Mouse (Mus musculus): ENCODE results near the gene H13. TPM values are rescaled to one million over a fixed set of nuclear protein-coding genes. Genes with fewer than 3 reads are reported as not detected.
A peak's percentile ranks its signal among the peaks of the same experiment; 100 is the strongest.

Gene H13
- total RNA-seq, 2 experiments from 2014 or later, result 45.8 to 49.1 TPM

DNA sequence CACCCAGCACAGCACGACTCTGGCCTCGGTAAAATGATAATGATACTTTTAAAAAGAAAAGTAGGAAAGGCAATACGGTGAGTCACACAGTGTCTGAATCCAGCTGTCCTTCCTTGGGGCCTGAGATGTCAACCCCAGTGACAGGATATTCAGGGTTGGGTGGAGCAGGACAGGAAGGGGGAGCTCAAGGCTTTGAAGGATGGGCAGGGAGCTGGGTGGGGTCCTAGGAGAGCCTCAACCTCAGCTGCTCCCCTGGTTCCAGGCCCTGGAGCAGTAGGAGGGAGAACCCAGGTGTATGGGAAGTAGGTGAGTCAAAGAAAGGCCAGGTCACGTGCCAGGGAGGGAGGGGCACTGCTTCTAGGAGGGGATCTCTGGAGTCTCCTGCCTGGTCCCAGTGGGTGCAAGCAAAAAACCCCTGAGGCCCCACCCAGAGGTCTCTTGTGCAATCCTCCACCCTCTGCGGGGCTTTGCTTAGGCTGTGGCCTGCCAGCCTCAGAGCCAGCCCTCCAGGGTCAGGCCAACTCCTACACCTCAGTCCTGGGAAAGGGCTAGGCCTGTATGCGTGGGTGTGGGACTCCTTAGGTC is 57.6 kb downstream of the H13 start:
- intact Hi-C loops (cut with DNase I; ENCODE audit: low total_unique reads), result no loop called here
- DNase-seq, result no peak

DNA sequence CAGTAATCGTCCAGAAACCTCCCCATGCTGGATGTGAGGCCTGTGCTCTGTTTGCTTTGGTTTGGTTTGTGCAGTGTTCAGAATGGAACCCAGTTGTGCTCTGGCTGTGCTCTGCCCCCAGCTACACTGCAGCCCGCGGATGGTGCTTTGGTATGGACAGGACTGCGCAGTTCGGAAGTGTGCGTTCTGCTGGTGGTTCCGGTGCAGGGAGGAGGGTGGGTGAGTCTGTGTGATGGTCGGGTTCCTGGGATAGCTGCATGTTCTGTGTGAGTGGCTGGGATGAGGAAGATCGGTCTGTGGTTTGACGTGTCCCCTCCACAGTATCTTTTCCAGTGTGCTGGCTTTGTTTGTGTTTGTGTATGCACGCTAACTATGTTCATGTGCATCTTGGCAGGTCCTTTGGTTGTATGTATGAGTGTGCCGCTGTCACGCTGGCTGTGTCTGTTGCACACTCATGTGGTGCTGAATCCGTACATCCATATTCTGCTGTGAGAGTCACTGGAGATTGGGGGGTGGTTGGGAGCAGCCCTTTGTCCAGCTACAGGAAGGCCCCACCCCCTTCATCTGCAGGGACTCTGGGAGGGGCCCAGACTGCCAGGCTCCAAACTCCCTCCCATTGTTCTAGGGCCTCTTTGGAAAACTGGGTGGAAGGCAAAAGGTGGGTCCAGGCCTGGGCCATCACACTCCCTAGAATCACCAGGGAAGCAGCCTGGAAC is 58.7 kb downstream of the H13 start:
- intact Hi-C loops (cut with DNase I; ENCODE audit: low total_unique reads), result no loop called here
- peak; percentile 17 for DNase-seq

DNA sequence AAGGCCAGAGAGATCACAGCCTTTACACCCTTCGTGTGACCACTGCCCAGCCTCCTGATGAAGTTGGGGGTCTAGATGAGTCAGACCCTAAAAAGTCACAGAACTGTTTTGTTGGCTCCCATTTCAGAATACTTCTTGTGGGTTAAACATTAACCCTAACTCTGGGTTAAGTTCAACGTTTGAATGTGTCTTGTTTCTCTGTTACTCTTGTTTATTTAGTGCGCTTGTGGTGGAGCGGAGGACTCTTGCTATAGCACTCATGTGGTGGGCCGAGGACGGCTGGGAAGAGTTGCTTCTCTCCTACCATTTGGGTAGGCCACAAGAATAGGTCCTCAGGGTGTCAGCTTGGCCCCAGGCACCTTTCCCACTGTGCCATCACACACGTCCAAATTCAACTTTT is 59.3 kb downstream of the H13 start:
- intact Hi-C loops (cut with DNase I; ENCODE audit: low total_unique reads), result no loop called here
- no peak for DNase-seq

DNA sequence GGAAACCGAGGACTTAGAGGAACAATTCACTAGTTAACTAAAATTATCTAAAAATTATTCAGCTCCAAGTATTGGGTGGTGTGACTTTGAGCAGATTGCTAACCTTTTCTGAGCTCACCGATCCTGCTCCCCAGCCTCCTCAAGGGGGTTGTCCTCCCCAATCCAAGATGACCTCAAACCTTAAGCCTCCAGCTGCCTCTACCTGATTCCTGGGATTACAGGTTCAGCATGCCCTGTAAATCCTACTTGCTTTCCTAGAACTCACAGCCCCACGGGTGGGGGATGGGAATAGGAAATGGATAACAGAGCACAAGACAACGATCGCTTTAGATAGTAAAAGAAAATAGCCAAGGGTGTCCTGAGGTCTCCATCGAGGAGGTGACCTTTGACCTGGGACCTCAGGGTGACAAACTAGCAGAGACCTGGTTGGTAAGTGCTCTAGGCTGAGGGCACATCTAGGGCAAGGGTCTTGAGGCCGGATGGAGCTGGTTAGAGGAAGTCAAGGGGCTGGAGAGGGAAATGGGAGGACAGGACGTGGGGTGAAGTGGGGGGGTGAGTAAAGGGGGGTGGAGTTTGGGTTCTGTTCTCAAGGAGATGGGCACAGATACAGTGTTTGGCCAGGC is 59.9 kb downstream of the H13 start:
- DNase-seq, result no peak
- intact Hi-C loops (cut with DNase I; ENCODE audit: low total_unique reads), result no loop called here

DNA sequence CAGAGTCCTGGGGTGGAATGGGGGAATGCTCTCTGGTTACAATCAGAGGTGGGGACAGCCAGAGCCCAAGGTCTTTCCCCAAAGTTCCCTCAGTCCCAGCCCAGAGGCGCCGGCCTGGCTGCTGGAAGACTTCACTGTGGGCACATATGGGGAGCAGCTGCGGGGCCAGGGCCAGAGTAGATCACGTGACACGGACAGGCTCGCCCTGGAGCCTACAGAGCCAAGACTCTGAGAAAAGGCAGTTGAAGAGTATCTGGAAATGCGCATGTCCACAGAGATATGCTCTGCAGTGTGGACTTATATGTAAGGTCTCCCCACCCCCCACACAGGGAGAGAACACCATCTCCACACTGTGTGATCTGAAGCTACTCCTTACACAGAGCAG is 60.4 kb downstream of the H13 start:
- intact Hi-C loops (cut with DNase I; ENCODE audit: low total_unique reads), result no loop called here
- DNase-seq, result peak; percentile 73

DNA sequence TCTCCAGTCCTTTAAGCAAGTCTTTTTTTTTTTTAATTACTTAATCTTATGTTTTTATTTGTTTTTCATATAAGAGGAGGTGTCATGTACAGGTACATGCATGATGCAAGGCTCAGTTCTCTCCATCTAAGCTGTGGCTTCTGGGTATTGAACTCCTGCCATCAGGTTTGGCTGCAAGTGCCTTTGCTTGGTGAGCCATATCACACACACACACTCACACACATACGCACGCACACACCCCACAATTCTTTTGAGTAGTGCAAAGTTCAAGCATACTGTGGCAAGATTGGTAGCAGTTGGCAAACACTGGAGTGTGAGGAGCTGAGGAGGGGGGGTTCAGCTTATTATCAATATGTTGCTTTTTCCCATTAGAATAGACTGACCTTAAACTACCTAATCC is 63.9 kb downstream of the H13 start:
- DNase-seq, result no peak
- intact Hi-C loops (cut with DNase I; ENCODE audit: low total_unique reads), result no loop called here

DNA sequence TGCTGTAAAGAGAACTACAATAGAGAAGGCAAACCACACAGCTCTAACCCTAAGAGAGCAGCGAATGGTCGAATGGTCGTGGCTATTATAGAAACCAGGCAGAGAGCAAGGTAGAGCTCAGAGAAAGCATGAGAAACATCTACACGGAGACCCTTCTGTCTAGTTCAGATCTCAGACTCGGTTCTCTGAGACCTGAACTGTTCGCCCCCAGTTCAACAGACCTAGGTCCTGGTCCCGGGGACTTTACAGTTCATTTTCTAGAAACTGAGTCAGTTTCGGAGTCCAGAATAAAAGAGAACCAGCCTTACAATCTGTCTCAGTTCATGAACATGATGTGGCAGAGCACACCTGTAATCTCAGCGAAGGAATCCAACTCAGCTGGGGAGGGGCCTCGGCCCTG is 65.2 kb downstream of the H13 start:
- DNase-seq, result no peak
- intact Hi-C loops (cut with DNase I; ENCODE audit: low total_unique reads), result no loop called here

DNA sequence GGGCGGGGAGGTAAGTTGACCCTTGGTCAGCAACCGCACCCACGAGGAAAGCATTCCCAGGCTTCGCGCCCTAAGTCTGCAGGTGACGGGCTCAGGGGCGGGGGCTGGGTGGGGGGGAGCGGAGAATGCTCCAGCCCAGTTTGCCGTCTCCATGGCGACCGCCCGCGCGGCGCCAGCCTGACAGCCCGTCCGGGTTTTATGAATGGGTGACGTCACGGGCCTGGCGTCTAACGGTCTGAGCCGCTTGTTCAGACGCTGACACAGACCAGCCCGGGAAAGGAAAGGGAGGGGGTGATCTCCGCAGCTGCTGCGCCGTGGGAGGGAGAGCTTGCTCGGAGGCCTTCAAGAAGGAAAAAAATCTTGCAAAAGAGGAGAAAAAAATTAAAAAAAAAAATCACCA is 65.7 kb downstream of the H13 start:
- DNase-seq, result peak; percentile 94
- intact Hi-C loops (cut with DNase I; ENCODE audit: low total_unique reads), result no loop called here

DNA sequence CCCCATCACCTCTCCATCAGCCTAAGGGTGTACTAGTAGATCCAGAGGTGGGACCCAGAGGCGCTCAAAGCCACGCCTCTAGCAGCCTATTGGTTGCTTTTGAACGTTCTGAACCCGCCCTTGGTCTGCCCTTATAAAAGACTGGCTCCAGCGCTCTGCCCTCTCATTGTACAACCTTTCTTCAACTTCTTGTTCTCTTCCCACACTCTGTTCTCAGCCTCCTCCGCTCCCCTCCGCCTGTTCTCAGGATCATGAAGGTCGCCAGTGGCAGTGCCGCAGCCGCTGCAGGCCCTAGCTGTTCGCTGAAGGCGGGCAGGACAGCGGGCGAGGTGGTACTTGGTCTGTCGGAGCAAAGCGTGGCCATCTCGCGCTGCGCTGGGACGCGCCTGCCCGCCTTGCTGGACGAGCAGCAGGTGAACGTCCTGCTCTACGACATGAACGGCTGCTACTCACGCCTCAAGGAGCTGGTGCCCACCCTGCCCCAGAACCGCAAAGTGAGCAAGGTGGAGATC is 66.9 kb downstream of the H13 start, which contains the start of gene Id1:
Id1 (plus strand) TSS at position 162 of the 512 bp plus-strand sequence.
- DNase-seq, result peak; percentile 78
- intact Hi-C loops (cut with DNase I; ENCODE audit: low total_unique reads), result no loop called here

DNA sequence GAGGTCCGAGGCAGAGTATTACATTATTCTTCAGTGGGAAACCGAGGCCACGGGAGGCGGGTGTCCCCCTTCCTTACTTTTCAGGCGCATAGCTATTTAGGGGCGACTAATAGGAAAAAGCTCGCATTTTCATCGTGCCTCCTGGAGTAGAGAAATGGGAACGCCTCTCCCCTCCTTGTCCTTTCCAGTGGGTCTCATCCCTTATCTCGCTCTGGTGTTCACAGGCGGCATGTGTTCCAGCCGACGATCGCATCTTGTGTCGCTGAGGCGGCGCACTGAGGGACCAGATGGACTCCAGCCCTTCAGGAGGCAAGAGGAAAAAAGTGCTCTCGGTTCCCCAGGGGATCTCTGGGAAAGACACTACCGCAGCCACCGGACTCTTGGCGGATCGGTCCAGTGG is 67.5 kb downstream of the H13 start:
- intact Hi-C loops (cut with DNase I; ENCODE audit: low total_unique reads), result no loop called here
- DNase-seq, result peak; percentile 31

DNA sequence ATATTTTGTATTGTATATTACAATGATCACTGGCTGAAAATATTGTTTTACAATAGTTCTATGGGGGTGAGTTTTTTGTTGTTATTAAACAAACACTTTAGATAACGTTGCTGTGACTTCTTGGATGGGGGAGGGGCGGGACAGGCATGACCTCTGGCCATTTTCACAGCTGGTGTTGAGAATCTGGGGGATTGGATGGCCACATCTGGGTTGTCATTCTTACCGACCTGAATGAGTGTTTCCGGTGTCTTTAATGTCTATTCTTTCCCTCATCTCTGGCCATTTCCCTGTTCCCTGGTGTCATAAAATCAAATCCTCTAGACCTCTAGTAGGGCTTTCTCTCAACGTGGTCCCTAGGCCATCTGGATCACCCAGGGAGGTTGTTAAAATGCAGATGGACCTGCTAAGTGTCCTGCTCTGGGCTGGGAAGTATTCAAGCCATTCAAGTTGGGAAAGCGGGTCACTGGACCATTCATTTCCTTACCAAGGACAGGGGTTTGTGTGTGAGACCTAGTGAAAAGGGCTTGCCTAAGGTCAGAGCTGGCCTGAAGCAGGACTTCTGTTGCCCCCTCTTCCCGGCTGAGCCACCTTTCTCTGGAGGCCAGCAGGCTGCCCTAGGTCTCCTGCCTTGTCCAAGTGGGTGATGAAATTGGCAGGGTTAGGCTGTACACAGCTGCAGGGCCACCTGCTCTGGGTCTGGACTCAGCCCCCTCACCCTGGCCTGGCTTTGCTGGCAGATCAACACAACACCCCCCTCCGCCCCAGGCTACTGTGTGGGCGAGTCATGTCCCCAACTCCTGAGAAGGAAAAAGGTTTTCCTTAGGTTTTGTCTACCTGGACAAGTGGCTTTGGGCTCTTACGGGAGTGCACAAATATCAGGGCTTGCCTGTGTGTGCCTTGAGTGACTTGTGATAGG is 68.3 kb downstream of the H13 start:
- no peak for DNase-seq
- intact Hi-C loops (cut with DNase I; ENCODE audit: low total_unique reads), result no loop called here

DNA sequence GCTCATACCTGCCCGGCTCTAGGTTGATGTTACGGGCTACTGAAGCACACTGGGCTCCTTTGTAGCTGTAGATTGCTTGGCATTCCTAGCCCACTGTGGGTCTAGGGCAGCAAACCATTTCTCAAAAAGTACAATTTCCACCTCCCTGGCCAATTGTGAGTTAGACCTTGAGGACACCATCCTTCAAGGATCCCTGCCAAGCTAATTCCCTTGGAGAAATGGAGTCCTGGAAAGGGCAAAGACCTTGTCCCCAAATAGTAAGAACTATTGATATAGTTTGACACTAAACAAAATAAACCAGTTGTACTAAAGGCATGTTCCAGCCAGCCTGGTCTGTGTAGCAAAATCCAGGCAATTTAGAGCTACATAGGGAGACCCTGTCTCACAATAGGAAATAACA is 69.1 kb downstream of the H13 start:
- DNase-seq, result no peak
- intact Hi-C loops (cut with DNase I; ENCODE audit: low total_unique reads), result no loop called here

DNA sequence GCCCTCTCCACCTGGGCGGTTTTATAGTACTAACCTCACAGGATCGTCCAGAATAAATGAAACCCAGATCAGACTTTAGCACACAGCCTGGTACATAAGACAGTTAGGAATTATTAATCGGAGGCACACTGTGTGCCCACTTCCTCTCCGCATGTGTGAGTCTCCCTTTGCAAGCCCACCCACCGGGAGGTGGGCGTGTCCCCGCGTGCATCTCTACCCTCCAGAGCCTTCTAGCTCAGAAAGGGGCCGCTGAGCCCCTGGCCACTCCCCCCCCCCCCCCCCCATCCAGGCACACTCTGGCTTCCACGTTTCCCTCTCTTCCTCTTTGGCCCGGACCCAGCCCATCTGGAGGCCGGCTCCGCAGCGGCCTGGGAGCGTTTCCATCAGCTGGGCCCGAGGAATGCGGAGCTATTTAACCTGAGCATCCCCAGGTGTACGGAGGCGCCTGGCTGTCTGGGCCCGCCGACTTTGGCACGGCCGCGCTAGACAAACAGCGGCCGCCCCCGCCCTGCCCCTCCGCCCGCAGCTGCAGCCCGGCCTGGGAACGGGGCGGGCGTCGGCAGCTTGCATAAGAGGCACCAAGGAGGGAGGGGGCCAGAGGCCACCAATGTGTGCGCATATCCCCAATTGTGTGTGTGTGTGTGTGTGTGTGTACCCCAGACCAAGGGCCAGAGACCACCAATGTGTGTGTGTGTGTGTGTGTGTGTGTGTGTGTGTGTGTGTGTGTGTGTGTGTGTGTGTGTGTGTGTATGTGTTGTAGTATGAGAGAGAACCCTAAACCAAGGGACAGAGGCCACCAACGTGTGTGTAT is 70.0 kb downstream of the H13 start:
- DNase-seq, result peak; percentile 82
- intact Hi-C loops (cut with DNase I; ENCODE audit: low total_unique reads), result no loop called here

DNA sequence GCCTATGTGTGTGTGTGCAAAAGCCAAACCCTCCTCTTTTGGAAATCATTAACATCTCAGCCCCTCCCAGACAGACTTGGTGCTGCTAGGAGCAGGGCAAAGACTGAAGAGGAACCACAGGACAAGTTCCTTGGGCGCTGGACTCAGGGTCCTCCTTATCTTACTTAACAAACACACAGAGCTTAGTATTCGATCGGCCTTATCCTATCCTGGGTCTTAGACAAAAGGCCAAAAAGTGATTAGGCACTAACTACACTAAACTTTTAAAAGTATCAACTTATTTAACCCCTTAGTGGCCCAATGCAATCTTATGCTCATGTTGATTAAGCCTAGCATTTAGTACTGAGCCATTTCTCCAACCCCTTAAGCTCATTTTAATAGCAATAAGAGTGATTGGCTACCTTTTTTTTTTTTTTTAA is 70.6 kb downstream of the H13 start:
- intact Hi-C loops (cut with DNase I; ENCODE audit: low total_unique reads), result no loop called here
- no peak for DNase-seq

DNA sequence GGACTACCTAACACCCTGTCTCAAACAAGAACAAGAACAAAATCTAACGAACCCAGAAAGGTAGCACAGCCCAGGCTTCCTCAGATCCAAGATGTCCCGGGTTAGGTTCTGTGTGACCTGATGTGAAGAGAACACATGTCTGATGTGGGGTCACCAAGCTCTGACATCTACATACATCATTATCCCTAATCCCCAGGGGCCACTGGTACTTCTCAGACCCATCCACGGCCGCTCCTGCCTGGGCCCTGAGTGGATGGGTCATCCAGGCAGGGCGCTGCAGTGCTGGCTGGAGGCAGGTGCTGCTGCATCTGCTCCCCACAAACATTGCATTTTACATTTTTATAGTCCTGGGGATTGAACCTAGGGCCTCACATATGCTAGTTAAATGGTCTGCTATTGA is 71.2 kb downstream of the H13 start:
- intact Hi-C loops (cut with DNase I; ENCODE audit: low total_unique reads), result no loop called here

DNA sequence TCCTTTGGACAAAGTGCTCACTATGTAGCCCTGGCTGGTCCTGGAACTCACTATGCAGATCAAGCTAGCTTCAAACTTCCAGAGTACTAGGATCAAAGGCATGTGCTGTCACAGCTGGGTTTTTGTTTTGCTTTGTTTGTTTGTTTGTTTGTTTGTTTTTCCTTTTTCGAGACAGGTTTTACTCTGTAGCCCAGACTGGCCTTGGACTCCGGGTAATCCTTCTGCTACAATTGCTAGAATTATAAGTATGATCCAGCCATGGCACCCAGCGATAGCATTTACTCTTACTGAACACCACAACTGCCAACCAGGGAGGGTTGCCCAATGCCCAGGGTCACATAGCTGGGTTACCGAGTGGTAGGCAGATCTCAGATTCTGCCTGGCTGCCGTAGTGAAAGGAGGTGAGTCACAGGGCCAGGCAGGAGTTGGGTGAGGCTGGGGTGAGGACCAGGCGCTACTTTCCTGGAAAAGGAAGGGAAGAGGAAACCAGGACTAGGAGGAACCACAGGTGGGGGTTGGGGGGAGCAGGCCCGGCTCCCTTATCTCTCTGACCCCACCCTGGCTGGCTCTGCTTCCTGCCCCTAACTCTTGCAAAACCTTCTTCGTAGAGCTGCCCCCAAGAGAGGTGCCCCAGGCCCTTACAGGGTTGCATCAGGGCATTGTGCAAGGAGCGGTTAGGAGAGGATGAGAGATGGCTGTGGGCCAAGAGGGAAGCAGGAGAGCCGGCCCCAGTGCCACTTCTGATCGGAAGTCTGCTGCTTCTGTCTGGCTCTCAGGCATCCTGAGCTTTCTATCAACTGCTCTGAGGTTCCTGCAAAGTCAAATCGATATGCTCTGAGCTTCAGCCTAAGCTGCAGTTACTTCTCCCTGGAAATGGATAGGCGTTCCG is 72.1 kb downstream of the H13 start:
- peak; percentile 55 for DNase-seq

More for the DNA sequence above, 71.2 kb downstream of the H13 start:
- no peak for DNase-seq

DNA sequence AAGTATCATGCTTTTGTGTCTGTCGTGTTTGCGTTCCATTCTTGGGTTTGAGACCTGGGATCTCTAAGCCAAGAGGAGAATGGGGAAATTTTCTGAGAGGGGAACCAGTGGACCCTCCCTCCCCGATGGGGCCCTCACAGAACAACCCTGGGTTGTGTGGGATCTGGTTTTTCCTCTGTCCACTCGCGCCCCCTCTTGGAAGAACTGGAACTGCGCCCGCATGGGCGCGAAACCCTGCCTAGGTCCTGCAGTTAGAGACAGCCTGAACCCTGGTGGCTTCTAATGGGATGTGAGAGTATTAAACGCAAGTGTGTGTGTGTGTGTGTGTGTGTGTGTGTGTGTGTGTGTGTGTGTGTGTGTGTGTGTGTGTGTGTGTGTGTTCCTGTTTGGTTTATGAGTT is 73.2 kb downstream of the H13 start:
- DNase-seq, result peak; percentile 69
- intact Hi-C loops (cut with DNase I; ENCODE audit: low total_unique reads), result loop anchor here (2.0 kb wide), 1 partner anchor 48 kb away; no protein-coding TSS in a partner anchor

More for the DNA sequence above, 72.1 kb downstream of the H13 start:
- intact Hi-C loops (cut with DNase I; ENCODE audit: low total_unique reads), result loop anchor here (2.0 kb wide), 1 partner anchor 47 kb away; no protein-coding TSS in a partner anchor
